Mouse (Mus musculus) G1E-ER4 (cell line): ENCODE measurements around the gene Extl2. TPM values are rescaled to one million over a fixed set of nuclear protein-coding genes. Genes with fewer than 3 reads are reported as not detected.

ENCODE experiments used
- GATA1 ChIP-seq: IDR thresholded peaks from one replicate; pipeline ENCODE4 v1.8.0; 2012; ENCODE audit warnings: low read length, inconsistent platforms
- polyA plus RNA-seq: library from polyadenylated mRNA; stranded (reverse); fragments of >175 nt; gene quantifications from 2 replicates; pipeline ENCODE4 v1.2.3, GENCODE M21; 2012

The Extl2 gene
- polyA plus RNA-seq, 1 experiment: 2.9 TPM

GRCm38 (mm10) chr3:115992103-115992502 is 15.2 kb upstream of the Extl2 start:
- no peak for TF ChIP-seq GATA1

GRCm38 (mm10) chr3:115992588-115992987 is 14.7 kb upstream of the Extl2 start:
- no peak for TF ChIP-seq GATA1

GRCm38 (mm10) chr3:115993025-115993424 is 14.2 kb upstream of the Extl2 start:
- TF ChIP-seq GATA1: no peak

- TF ChIP-seq GATA1: no peak
These were observed 10.3 kb upstream of the Extl2 start for GRCm38 (mm10) chr3:115996929-115997328.

- TF ChIP-seq GATA1: no peak
These were observed 831 bp upstream of the Extl2 start for GRCm38 (mm10) chr3:116006284-116006977.

GRCm38 (mm10) chr3:116007941-116008440 is 729 bp downstream of the Extl2 start:
- TF ChIP-seq GATA1: no peak

- TF ChIP-seq GATA1: no peak
These were observed 2.5 kb downstream of the Extl2 start for GRCm38 (mm10) chr3:116009622-116010344.

- no peak for TF ChIP-seq GATA1
These were observed 7.6 kb downstream of the Extl2 start for GRCm38 (mm10) chr3:116014901-116015300.

- no peak for TF ChIP-seq GATA1
These were observed 8.9 kb downstream of the Extl2 start for GRCm38 (mm10) chr3:116016116-116016515.

GRCm38 (mm10) chr3:116018606-116019005 is 11.3 kb downstream of the Extl2 start:
- no peak for TF ChIP-seq GATA1

- TF ChIP-seq GATA1: no peak
These were observed 11.9 kb downstream of the Extl2 start for GRCm38 (mm10) chr3:116019136-116019535.

- no peak for TF ChIP-seq GATA1
These were observed 17.0 kb downstream of the Extl2 start for GRCm38 (mm10) chr3:116024236-116024635.

- TF ChIP-seq GATA1: no peak
These were observed 17.4 kb downstream of the Extl2 start for GRCm38 (mm10) chr3:116024669-116025068.

- no peak for TF ChIP-seq GATA1
These were observed 18.4 kb downstream of the Extl2 start for GRCm38 (mm10) chr3:116025701-116026100.

GRCm38 (mm10) chr3:116026996-116027395 is 19.7 kb downstream of the Extl2 start:
- no peak for TF ChIP-seq GATA1

GRCm38 (mm10) chr3:116030152-116030788 is 23.0 kb downstream of the Extl2 start:
- TF ChIP-seq GATA1: no peak
